Mouse (Mus musculus): ENCODE results near the gene Shroom3. TPM values are rescaled to one million over a fixed set of nuclear protein-coding genes. Genes with fewer than 3 reads are reported as not detected.

Shroom3 gene
- polyA plus RNA-seq, 1 experiment from 2014 or later, result 2.5 TPM

DNA sequence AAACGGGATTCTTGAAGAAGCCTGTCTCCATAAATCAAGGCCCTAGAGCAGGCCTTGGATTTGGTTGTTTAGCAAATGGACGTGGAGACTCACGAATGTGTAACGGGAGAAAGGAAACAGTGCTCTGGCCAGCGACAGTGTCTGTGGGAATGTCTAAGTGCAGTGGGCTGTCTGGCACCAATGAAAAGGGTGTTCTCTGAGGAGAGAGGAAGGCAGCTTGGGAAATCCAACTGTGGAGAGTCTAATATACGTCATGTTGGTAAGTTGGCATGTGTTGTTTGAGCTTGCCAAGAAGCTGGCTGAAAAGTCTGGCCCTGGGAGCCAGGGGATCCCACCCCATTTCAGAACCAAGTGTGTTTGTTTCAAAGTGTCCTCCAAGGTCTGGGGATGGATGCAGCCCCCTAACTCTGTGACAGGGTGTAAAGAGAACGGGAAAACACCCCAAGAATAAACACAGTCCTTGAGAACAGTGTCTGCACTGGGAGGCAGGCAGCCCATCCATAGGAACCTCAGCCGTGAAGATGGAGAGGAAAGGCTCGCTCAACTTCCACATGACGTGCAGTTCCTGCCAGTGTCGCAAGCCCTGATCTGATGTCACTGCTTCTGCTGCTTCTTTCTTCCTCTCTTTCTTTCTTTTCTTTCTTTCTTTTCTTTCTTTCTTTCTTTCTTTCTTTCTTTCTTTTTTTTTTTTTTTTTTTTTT lies 134.0 kb downstream of the Shroom3 start:
- Histone ChIP-seq H3K4me2 (replicated peaks) (no peak overlapping the region), H3K27me3 (no peaks in the 10 kb centered on the region), H3K27ac (no peak overlapping the region), H3K4me3 (replicated peaks) (no peak overlapping the region), H3K9me3 (no peaks in the 10 kb centered on the region), H3K4me1 (replicated peaks) (peaks cover 8% of the 10 kb centered on the region; the same call in 1 of the 2 replicates), H3K9ac (replicated peaks) (no peak overlapping the region), H3K36me3 (no peaks in the 10 kb centered on the region)
- WGBS, result 80% methylated on average over 11 of the region's 11 CpGs
- no peak for ATAC-seq

GRCm38 (mm10) chr5:92821370-92821769 lies 138.1 kb downstream of the Shroom3 start:
- Histone ChIP-seq H3K4me3 (replicated peaks) (no peak overlapping the region), H3K4me2 (replicated peaks) (no peak overlapping the region), H3K36me3 (no peaks in the 10 kb centered on the region), H3K9me3 (no peaks in the 10 kb centered on the region), H3K4me1 (replicated peaks) (no peaks in the 10 kb centered on the region), H3K9ac (replicated peaks) (no peak overlapping the region), H3K27ac (no peak overlapping the region), H3K27me3 (no peaks in the 10 kb centered on the region)
- no peak for ATAC-seq
- 57% methylated on average over 3 of the region's 3 CpGs for WGBS

DNA sequence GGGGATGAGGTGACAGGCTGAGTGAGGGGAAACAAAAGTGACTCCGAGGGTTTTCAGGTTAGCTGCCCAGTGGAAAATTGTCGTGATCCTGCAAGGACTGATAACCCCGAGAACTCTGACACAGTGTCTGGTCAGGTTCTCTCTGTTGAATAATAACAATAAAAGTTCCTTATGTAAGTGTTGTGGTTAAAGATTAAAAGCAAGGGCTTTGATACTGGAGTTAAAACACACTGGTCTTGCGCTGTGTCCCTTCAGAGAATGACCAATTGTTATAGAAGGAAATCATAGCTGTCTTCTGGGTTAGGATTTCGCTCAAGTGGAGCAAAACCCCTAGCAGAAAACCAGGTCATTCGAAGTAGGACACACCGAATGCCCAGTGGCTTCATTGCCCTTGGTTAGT lies 140.3 kb downstream of the Shroom3 start:
- Histone ChIP-seq H3K4me1 (replicated peaks) (no peaks in the 10 kb centered on the region), H3K27me3 (no peaks in the 10 kb centered on the region), H3K9me3 (no peaks in the 10 kb centered on the region), H3K4me2 (replicated peaks) (no peak overlapping the region), H3K9ac (replicated peaks) (no peak overlapping the region), H3K36me3 (no peaks in the 10 kb centered on the region), H3K4me3 (replicated peaks) (no peak overlapping the region), H3K27ac (no peak overlapping the region)
- 90% methylated on average over 7 of the region's 7 CpGs for WGBS
- ATAC-seq, result no peak

DNA sequence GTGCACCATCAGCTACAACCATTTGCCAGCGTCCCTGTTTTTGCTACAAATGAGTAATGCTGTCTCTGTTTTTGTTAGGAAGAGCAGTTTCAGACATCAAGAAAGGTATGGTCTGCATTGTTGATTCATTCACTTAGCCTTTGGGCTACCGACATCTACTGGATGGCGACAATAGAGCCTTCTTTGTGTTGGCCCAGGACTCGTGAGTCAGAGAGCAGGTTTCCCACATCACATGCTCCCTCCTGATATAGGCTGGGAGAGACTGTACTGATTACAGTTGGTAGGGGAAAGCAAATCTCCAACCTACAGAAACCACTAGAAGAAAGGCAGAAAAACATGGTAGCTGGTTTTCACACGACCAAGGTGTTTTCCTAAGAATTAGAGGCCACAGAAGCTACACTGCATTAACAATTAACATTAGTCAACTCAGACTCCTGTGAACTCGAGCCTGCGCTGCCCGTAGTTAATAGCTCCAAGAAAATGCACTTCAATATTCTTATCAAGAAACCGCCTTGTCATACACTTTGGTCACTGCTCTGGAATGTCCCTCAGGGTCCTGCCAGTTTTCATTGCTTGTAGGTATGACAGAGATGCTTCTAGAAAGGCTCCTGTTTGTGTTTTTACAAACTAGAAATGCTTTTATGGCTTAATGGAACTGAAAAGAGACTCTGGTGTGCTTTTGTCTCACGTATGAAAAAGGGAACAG lies 141.2 kb downstream of the Shroom3 start:
- Histone ChIP-seq H3K4me1 (replicated peaks) (no peaks in the 10 kb centered on the region), H3K27ac (no peak overlapping the region), H3K4me3 (replicated peaks) (no peak overlapping the region), H3K9me3 (no peaks in the 10 kb centered on the region), H3K36me3 (no peaks in the 10 kb centered on the region), H3K4me2 (replicated peaks) (no peak overlapping the region), H3K27me3 (no peaks in the 10 kb centered on the region), H3K9ac (replicated peaks) (no peak overlapping the region)
- 83% methylated on average over 10 of the region's 10 CpGs for WGBS
- ATAC-seq, result no peak

DNA sequence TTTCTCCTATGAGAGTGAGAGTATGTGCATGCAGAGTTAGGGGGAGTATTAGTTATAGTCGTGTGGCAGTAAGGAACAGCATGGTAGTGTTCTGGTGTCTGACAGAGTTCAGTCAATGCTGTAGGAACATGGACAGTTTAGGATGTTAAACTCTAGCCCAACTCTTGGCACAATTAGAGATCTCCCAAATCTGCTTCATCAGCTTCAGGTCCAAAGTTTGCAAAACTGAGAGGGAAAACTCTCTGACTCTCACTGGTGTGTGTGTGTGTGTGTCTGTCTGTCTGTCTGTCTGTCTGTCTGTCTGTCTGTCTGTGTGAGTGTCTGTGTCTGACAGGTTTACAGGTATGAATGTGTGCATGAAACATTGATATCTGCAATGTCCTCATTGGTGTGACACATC lies 147.2 kb downstream of the Shroom3 start:
- Histone ChIP-seq H3K9me3 (no peaks in the 10 kb centered on the region), H3K9ac (replicated peaks) (no peak overlapping the region), H3K36me3 (no peaks in the 10 kb centered on the region), H3K27ac (no peak overlapping the region), H3K27me3 (no peaks in the 10 kb centered on the region), H3K4me1 (replicated peaks) (0 out of 2 replicates have a peak, but pooled peaks cover 4% of the 10 kb centered on the region), H3K4me3 (replicated peaks) (no peak overlapping the region), H3K4me2 (replicated peaks) (no peak overlapping the region)
- ATAC-seq, result no peak
- WGBS, result 84% methylated on average over 1 of the region's 1 CpGs

DNA sequence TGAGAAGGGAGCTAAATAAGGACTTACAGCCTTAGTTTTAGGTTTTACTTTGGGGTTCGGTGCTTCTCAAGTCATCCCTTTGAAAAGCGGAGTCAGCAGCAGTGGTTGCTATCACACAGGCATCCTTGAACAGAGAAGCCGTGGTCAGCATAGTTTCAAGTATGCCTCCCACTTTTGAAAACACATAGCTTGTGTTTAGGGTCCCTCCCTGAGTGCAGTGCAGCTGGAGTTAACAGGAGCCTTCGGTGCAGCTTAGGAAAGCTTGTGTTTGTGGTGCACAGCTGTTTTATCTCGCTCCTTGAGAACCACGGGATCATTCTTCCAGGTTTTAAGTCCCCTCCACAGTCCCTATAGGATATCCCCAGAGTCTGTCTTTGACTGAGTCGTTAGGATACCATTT lies 151.3 kb downstream of the Shroom3 start:
- Histone ChIP-seq H3K4me1 (replicated peaks) (0 out of 2 replicates have a peak, but pooled peaks cover 7% of the 10 kb centered on the region), H3K9me3 (no peaks in the 10 kb centered on the region), H3K27ac (no peak overlapping the region), H3K4me3 (replicated peaks) (no peak overlapping the region), H3K36me3 (no peaks in the 10 kb centered on the region), H3K9ac (replicated peaks) (no peak overlapping the region), H3K4me2 (replicated peaks) (no peak overlapping the region), H3K27me3 (no peaks in the 10 kb centered on the region)
- ATAC-seq, result no peak
- WGBS, result 62% methylated on average over 7 of the region's 7 CpGs

- Histone ChIP-seq H3K4me1 (replicated peaks) (0 out of 2 replicates have a peak, but pooled peaks cover 8% of the 10 kb centered on the region), H3K27me3 (no peaks in the 10 kb centered on the region), H3K36me3 (no peaks in the 10 kb centered on the region), H3K4me3 (replicated peaks) (no peak overlapping the region), H3K4me2 (replicated peaks) (no peak overlapping the region), H3K27ac (no peak overlapping the region), H3K9ac (replicated peaks) (no peak overlapping the region), H3K9me3 (no peaks in the 10 kb centered on the region)
- no peak for ATAC-seq
- WGBS, result 74% methylated on average over 4 of the region's 4 CpGs
Measured at GRCm38 (mm10) chr5:92837311-92837710, 154.1 kb downstream of the Shroom3 start.

DNA sequence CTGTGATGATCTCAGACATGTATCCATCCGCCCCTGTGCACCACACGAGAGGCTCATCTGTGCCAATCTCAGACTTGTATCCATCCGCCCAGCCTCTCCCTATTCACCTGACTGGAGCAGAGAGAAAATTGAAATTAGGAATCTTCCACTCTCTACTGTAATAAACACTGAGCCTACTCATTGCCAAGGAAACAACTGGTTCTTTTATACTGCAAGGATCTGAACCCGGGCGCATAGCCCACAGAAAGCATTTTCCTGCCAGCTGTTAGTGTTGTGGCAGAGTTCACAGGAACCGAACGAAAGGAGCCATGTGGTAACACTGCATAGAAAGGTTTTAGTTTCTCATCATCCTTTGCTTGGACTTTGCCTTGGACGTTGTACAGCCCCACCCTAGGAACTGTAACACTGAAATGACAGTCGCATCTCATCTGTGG lies 155.1 kb downstream of the Shroom3 start:
- no peak overlapping the region for H3K9ac ChIP-seq (replicated peaks)
- H3K9me3 ChIP-seq, result no peaks in the 10 kb centered on the region
- H3K36me3 ChIP-seq, result no peaks in the 10 kb centered on the region
- no peak overlapping the region for H3K4me2 ChIP-seq (replicated peaks)
- no peak overlapping the region for H3K4me3 ChIP-seq (replicated peaks)
- 90% methylated on average over 9 of the region's 9 CpGs for WGBS
- peaks cover 12% of the 10 kb centered on the region for H3K4me1 ChIP-seq (replicated peaks)
- H3K27ac ChIP-seq, result no peak overlapping the region
- no peaks in the 10 kb centered on the region for H3K27me3 ChIP-seq
- ATAC-seq, result no peak

DNA sequence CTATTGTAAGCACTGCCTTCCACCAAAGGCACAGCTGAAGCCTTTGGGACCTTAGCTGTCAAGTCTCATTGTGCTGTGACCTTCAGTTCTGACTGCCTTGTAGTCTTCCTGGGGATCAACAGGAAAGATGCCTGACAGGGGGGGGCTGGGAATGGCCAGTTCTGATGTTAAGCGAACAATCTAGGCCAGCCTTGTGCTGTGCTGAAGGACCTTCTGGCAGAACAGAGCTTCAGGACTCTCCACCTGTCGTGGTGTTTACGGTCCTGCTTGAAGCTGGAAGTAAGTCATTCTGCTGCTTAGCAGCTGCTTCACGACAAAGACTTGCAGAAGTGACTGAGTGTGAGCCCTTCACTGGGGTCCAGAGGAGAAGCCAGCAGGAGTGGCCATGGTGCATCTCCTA lies 156.1 kb downstream of the Shroom3 start:
- Histone ChIP-seq H3K27me3 (no peaks in the 10 kb centered on the region), H3K36me3 (no peaks in the 10 kb centered on the region), H3K4me3 (replicated peaks) (no peak overlapping the region), H3K9me3 (no peaks in the 10 kb centered on the region), H3K9ac (replicated peaks) (no peak overlapping the region), H3K27ac (no peak overlapping the region), H3K4me1 (replicated peaks) (peaks cover 22% of the 10 kb centered on the region), H3K4me2 (replicated peaks) (no peak overlapping the region)
- WGBS, result 85% methylated on average over 4 of the region's 4 CpGs
- ATAC-seq, result no peak

GRCm38 (mm10) chr5:92841474-92841873 lies 158.2 kb downstream of the Shroom3 start:
- Histone ChIP-seq H3K4me1 (replicated peaks) (peaks cover 24% of the 10 kb centered on the region), H3K9me3 (no peaks in the 10 kb centered on the region), H3K4me3 (replicated peaks) (no peak overlapping the region), H3K27ac (no peak overlapping the region), H3K9ac (replicated peaks) (no peak overlapping the region), H3K27me3 (no peaks in the 10 kb centered on the region), H3K4me2 (replicated peaks) (no peak overlapping the region), H3K36me3 (no peaks in the 10 kb centered on the region)
- ATAC-seq, result no peak
- WGBS, result 69% methylated on average over 5 of the region's 5 CpGs

GRCm38 (mm10) chr5:92842417-92842816 lies 159.2 kb downstream of the Shroom3 start:
- H3K27me3 ChIP-seq, result no peaks in the 10 kb centered on the region
- peaks cover 24% of the 10 kb centered on the region for H3K4me1 ChIP-seq (replicated peaks)
- H3K4me2 ChIP-seq (replicated peaks), result no peak overlapping the region
- H3K4me3 ChIP-seq (replicated peaks), result no peak overlapping the region
- no peaks in the 10 kb centered on the region for H3K9me3 ChIP-seq
- no peak for ATAC-seq
- H3K9ac ChIP-seq (replicated peaks), result no peak overlapping the region
- no peak overlapping the region for H3K27ac ChIP-seq
- no peaks in the 10 kb centered on the region for H3K36me3 ChIP-seq
- 86% methylated on average over 8 of the region's 8 CpGs for WGBS

- no peaks in the 10 kb centered on the region for H3K27me3 ChIP-seq
- no peak overlapping the region for H3K9ac ChIP-seq (replicated peaks)
- WGBS, result 80% methylated on average over 3 of the region's 3 CpGs
- ATAC-seq, result no peak
- no peak overlapping the region for H3K4me2 ChIP-seq (replicated peaks)
- no peaks in the 10 kb centered on the region for H3K36me3 ChIP-seq
- no peak overlapping the region for H3K4me3 ChIP-seq (replicated peaks)
- H3K9me3 ChIP-seq, result no peaks in the 10 kb centered on the region
- peaks cover 24% of the 10 kb centered on the region for H3K4me1 ChIP-seq (replicated peaks)
- no peak overlapping the region for H3K27ac ChIP-seq
Measured at GRCm38 (mm10) chr5:92842881-92843280, 159.6 kb downstream of the Shroom3 start.

Measured in midbrain, embryonic 13.5 days (tissue).